Mouse (Mus musculus): ENCODE measurements at regions not wholly inside any gene's neighbourhood (a gene's known extent, or its start where the extent isn't known, plus 50 kb on each side); places are given as distances from the start of the nearest gene placed in this dataset.
A peak's percentile ranks its signal among the peaks of the same experiment; 100 is the strongest.
"Not testable (repeated sequence)": the region's sequence is repeated elsewhere in the genome, so short reads cannot be mapped to it uniquely, and the experiment has no call there.

DNA sequence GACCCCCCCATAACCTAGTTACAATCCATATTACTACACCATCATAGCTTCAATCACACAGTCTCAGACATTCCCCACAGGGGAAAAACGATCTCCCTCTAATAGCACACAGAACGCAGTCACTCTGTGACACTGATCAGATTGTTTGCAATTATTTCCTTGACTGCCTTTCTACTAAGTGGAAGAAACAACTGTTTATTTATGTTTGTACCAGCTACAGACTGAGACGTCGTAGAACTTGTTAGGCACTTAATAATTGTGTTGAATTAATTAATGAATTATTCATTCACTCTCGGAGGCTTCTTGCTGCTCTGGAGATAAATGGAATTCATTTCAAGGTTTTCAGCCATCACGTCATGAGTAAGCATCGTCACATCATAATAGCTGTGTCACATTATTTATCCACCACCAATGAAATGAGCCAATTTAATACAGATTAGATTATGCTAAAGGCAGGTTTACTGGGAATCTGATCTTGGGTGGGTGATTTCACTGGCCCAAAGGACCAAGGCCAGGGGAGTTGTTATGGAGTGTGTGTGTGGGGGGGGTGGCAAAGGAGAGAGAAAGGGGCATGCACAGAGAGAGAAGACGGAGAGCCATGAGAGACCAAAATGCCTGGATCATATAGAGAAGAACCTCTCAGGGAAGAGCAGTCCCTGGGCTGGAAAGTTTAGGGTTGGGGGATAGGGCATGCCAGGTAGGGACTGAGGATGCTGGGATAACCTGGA is 355.7 kb upstream of the Zwint start:
- TF ChIP-seq CTCF (conservative IDR thresholded peaks at IDR 0.05) = no peak
- no peak for DNase-seq (ENCODE audit: low spot score in 2 of 2)

DNA sequence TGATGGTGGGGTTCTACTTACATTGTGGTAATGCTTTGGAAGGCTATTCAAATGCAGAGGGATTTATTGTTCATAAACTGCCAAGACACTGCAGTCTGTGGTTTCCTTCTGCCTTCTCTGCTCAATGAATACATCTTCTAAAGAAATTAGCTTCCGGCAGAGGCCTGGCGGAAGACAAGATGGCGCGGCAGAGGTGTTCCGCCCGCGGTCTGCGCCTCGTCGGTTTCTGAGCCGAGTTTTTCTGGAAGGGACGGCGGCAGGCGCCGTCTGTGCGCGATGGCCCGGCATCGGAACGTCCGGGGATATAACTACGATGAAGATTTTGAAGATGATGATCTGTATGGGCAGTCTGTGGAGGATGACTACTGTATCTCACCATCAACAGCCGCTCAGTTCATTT is 345.6 kb upstream of the Zwint start:
- not testable (repeated sequence) for DNase-seq (ENCODE audit: low spot score in 2 of 2); H3K4me3 ChIP-seq; H3K27ac ChIP-seq

More for the DNA sequence above, 355.7 kb upstream of the Zwint start:
- Histone ChIP-seq H3K4me3 (no peak overlapping the region), H3K27ac (no peak overlapping the region)

DNA sequence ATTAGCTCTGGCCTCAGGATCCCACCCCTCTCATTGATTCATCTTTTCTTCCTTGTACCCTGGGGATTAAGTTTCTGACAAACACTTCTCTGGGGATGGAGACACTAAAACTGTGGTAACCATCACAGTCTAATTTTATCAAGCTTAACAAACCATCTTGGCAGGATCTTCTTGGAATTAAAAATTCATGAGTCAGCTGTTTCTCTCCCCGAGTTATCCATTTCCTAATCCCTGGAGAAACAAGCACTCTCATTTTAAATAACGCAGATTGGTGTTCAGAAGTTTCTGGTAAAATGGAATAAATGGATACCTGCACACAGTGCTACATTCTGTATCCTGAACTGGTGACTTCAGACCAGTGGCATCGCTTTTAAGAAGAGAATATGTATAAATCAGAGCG is 336.3 kb upstream of the Zwint start:
- Histone ChIP-seq H3K27ac (no peak overlapping the region), H3K4me3 (no peak overlapping the region)
- no peak for TF ChIP-seq CTCF (conservative IDR thresholded peaks at IDR 0.05)
- no peak for DNase-seq (ENCODE audit: low spot score in 2 of 2)

DNA sequence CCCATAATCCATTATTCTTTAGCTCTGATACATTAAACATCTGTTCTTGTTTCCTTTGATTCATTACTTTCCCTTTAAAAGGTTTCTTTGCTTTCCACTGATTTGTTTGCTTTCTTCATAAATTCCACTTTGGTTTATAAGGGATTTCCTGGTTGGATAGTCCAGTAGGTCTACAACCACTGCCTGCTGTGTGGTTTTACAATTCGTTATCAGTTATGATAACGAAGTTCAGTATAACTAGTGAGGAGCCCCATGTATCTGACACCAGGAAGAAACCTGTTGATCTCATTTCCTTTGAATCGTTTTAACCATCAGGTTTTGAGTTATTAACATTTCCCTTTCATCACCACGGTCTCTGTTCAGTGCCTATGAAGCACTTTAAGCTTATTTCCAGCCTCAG is 334.3 kb upstream of the Zwint start:
- no peak overlapping the region for H3K4me3 ChIP-seq
- TF ChIP-seq CTCF (conservative IDR thresholded peaks at IDR 0.05) = no peak

DNA sequence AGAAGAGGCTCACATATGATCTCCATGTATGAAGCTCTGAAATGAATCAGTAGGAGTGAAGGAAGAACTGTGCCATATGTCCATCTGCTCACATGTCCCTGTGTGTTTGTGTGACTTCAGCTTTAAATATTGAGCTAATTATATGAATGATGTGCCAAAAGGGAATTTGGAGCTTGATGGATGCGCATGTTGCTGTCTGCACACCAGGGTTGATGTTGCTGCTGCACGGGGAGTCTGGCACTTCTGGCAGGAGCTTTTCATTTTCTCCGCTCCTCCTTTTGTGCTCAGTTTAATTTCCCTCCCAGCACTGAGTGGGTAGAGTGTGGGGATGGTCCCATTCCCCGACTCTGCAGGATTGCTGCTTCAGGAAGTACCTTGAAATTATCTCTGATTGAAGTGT is 328.0 kb upstream of the Zwint start:
- TF ChIP-seq CTCF (conservative IDR thresholded peaks at IDR 0.05) = no peak
- Histone ChIP-seq H3K27ac (no peak overlapping the region), H3K4me3 (no peak overlapping the region)
- no peak for DNase-seq (ENCODE audit: low spot score in 2 of 2)

More for the DNA sequence above, 334.3 kb upstream of the Zwint start:
- no peak for DNase-seq (ENCODE audit: low spot score in 2 of 2)
- no peak overlapping the region for H3K27ac ChIP-seq

DNA sequence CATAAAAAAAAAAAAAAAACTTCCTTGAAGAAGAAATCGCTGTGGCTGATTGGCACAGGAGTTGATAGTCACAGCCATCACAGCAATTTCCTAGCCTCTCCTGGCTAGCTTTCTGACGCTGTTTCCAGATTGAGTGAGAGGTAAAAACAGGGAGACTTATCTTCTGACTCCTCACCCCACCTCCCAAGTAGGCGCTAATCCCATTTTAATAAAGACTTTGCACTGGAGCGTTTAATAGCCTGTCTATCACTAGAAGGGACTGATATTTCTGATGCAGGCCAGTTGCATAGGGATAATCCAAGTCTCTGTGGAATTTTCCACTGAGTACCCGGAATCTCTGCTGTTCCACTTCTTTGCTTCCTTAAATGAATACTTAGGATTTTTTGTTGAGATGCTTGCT is 307.4 kb upstream of the Zwint start:
- DNase-seq (ENCODE audit: low spot score in 2 of 2) = no peak
- Histone ChIP-seq H3K4me3 (no peak overlapping the region), H3K27ac (no peak overlapping the region)
- no peak for TF ChIP-seq CTCF (conservative IDR thresholded peaks at IDR 0.05)

DNA sequence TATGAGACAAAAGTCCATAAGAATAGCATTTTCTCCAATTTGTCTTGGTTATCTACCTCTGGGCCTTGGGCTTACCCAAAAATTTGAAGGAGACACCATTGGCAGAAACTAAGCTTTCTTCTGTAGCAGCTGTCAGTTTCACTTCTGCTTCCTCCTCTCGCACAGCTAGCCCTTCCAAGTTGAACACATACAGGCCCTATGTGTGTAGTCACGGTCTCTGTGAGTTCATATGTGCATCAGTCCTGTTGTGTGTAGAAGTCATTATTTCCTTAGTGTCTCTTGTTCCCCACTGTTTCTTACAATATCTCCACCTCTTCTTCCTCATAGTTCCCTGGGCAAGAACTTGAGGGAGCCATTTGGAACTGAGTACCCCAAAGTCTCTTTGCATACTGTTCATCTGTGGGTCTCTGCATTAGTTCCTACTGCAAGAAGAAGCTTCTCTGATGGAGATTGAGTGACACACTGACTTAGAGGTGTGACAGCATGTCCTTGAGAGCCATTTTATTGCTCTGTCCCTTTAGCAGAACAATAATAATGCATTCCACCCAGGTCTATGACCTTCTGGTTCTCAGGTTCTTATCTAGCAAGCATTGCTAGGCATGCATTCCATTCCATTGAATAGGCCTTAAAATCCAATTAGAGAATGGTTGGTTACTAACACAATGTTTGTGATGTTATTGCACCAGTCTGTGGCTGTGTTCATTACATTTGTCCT is 306.5 kb upstream of the Zwint start:
- TF ChIP-seq CTCF (conservative IDR thresholded peaks at IDR 0.05) = no peak
- DNase-seq (ENCODE audit: low spot score in 2 of 2) = no peak
- Histone ChIP-seq H3K4me3 (no peak overlapping the region), H3K27ac (no peak overlapping the region)

DNA sequence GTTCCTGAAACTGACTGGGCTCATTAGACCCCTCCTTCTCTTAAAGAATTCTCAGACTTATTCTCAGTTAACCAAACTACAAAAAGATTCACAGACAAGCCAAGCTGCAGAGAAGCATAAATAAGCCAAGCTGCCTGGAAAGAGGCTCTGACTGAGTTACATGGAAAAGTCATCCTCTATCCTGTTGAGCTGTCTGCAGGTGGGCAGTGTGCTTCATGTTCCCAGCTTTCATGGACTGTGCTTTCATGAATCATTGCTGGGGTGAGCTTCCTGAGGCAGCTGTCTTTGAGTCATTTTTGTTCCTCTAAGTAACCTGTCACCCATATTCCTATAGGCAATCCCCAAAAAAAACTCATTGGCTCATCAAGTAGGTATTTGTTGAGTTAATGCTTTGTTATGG is 301.8 kb upstream of the Zwint start:
- H3K27ac ChIP-seq = no peak overlapping the region
- no peak for DNase-seq (ENCODE audit: low spot score in 2 of 2)
- no peak for TF ChIP-seq CTCF (conservative IDR thresholded peaks at IDR 0.05)
- no peak overlapping the region for H3K4me3 ChIP-seq

DNA sequence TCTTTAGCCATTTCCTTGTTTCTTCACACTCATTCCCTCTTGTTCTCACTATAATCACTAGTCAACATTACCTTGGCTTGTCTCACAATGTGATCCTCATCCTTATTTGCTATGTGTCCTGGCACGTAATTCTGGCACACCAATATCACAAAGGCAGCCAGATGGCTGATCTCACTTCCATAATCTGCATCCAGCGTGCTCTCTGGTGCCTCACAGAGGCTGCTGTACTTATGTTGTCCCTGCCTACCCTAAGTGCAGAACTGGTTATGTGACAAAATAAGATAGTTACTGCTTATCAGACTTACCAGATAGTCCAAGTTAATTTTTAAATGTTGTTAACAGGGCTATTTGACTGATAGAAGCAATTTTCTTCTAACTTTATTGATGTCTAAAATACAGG is 301.1 kb upstream of the Zwint start:
- DNase-seq (ENCODE audit: low spot score in 2 of 2) = no peak
- H3K27ac ChIP-seq = no peak overlapping the region
- TF ChIP-seq CTCF (conservative IDR thresholded peaks at IDR 0.05) = peak; percentile 22
- H3K4me3 ChIP-seq = no peak overlapping the region

DNA sequence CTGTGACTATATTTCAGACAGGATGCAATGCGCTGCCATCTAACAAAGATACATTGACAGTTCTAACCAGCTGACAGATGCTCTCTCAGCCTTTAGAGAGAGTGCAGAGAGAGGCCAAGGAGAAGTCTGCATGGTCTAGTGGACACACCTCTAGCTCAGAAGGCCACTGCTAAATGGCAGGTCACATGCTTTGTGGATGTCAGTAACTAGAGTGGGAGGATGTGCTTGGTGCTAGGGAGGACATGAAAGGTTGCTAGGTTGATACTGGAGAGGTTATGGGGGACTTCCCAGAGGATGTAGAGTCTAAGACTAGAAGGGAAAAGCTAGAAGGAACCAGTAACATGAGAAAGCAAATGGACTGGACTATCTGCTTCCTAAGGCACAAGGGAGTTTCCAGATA is 271.3 kb upstream of the Zwint start:
- no peak overlapping the region for H3K27ac ChIP-seq
- DNase-seq (ENCODE audit: low spot score in 2 of 2) = no peak
- no peak for TF ChIP-seq CTCF (conservative IDR thresholded peaks at IDR 0.05)

DNA sequence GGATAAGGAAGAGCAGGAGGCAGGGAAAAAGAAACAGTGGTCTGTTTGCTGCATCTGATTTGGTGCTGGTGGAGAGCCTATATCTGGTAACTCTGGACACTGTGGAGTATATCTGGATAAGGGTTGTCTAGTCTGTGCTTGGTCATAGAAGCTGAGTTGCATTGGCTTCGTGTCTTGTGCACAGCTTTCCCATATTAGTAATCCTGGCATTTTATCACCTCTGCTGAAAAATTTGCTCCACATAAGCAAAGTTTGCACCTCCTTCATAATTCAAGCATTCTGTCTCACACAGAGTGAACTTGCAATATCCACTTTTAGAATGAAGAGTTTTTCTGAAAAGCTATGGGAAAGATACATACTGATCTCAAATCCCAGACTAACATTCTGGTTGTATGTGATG is 269.8 kb upstream of the Zwint start:
- TF ChIP-seq CTCF (conservative IDR thresholded peaks at IDR 0.05) = no peak
- H3K27ac ChIP-seq = no peak overlapping the region
- no peak for DNase-seq (ENCODE audit: low spot score in 2 of 2)
- no peak overlapping the region for H3K4me3 ChIP-seq

More for the DNA sequence above, 271.3 kb upstream of the Zwint start:
- no peak overlapping the region for H3K4me3 ChIP-seq

DNA sequence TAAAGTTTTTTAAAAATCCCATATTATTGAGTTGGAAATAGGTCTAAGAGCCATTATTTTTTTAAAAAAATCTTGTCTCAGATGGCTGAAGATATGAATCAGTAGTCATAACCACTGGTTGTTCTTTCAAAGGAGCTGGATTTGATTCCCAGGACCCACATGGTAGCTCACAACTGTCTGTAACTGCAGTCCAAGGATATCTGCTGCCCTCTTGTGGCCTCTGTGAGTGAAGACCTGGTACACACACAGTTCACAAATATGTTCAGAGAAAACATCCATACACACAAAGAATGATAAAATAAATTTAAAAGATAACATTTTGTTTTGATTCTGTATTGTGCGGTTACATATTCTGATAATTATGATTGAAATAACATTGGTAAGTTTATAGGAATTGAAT is 263.2 kb upstream of the Zwint start:
- no peak overlapping the region for H3K27ac ChIP-seq
- no peak overlapping the region for H3K4me3 ChIP-seq
- TF ChIP-seq CTCF (conservative IDR thresholded peaks at IDR 0.05) = peak; percentile 75
- DNase-seq (ENCODE audit: low spot score in 2 of 2) = no peak

DNA sequence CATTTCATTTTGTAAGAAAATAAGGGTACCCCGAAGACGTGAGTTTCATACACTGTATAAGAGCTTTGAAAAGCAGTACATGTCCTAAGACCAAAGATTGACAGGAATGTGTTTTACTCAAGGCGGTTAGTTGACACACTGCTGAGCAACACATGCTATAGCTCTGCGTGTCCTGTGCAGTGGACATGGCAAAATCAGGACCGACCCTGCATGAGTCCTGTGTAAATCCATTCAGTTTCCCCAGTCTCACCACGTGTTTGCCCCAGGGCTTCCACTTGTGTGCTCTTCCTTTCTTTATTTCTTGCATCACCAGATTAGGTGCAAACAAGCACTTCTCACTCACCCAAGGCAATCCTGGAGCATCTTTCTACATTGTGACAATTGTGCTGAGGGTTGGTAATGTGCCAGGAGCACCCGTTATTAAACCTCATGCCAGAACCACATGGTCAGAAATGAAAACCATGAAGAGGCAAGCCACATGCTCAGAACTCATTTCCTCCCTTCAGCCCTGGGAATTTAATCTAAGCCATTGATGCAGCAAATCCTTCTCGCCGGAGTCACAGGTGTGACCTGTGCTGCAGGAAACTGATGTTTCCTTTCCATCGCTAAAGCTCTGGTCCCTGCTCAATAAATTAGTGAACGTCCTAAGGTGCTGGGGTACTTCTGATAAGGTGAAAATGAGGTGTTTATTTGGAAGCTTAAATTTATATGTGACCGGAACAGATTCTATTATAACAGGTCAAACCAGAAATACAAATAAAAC is 261.2 kb upstream of the Zwint start:
- no peak for DNase-seq (ENCODE audit: low spot score in 2 of 2)
- H3K4me3 ChIP-seq = no peak overlapping the region
- TF ChIP-seq CTCF (conservative IDR thresholded peaks at IDR 0.05) = no peak
- no peak overlapping the region for H3K27ac ChIP-seq
